Mouse (Mus musculus): ENCODE results near the gene Rab35.
A peak's percentile ranks its signal among the peaks of the same experiment; 100 is the strongest.

DNA sequence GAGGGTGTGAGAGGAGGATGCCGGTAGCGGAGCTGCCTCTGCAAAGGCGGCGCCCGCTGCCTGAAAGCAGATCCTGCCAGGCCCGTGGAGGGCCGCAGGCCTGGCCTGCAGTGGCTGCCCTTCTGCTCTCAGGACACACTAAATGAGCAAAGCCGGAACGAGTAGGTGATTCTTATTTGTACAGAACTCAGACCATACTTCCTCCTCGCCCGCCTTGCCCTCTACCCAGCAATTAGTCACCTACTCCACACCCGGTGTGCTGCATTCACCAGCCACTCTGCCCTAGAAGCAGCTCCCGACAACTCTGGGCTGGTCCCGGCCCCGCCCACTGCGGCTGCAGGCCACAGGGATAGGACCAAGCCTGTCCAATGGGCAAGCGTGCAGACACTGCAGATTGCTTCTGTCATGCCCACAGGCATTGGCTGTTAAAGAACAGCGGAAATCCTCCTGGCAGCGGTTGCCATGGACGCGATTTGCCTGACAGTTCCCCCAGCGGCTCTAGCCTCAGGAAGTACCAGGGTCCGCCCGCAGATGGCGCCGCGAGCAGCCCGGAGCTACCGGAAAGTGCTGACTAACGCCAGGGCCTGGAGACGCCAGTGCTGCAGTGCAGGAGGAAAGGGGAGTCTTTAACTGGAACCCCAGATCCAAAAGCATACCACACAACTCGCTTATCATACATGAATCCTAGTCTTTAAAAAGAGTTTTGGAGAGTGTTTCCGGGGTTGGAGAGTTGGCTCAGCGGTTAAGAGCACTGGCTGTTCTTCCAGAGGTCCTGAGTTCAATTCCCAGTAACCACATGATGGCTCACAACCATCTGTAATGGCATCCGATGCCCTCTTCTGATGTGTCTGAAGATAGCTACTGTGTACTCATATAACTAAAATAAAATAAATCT, 21.2 kb downstream of the Rab35 start:
- TF ChIP-seq CTCF (IDR thresholded peaks at IDR 0.05; ENCODE audit: low read depth, low read length) (peak; percentile 91), POLR2A (IDR thresholded peaks at IDR 0.05; ENCODE audit: extremely low read depth, insufficient read depth, low read length) (peak; percentile 80)

Data from liver, adult 2 months (tissue).